Comparison of ENCODE assay signal across 10 mouse cellular contexts in the genomic region with DNA sequence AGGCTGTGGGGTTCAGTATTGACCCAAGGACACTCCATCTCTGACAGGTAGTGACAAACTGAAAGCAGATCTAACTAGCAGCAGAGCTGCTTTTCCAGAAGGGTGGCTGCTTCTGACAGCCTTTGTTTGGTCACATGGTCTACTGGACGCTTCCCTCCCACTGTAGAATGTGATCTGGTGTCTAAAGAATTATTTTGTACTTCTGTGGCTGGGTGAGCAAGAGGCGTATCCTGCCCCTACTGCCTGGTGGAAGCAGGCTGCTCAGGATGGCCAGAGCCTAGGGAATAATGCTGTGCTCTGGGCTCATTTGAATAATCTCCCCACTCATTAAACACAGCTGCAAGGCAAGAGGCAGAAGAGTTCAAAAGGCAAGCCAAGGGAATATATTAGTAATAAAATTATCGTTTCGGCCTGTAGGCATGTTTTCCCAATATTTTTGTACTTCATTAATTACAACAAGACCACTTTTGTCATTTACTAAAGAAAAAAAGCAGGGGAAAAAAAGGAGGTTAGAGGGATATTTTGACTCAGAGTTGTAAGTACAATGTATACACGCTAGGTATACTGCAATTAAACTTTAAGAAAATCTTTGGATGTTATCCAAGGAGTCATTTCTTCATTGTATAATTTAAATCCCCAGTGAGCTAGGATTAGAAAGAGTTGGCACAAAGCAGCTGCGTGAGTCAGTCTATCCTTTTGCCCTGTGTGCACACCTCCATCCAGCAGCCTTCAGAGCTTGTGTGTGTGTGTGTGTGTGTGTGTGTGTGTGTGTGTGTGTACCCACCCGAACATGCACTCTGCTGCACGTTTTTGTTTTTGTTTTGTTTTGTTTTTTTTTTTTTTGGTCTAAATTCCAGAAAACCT.
A peak's percentile ranks its signal among the peaks of the same experiment; 100 is the strongest.
DNase-seq lines count a peak whose midpoint lies in the region; ATAC-seq lines count a peak whose summit lies in the region.
"Had no signal": no experiment of that assay in that cellular context is flagged by ENCODE, and none has a peak within 500 bp of the region (broad histone marks: within the 10 kb centered on the region; RNA-seq: fewer than 3 reads in every experiment).

No protein-coding gene starts in this region.

- no peaks in the 10 kb centered on the region for H3K36me3 ChIP-seq in hindbrain, embryonic 15.5 days
- no peaks in the 10 kb centered on the region for H3K36me3 ChIP-seq in midbrain, embryonic 14.5 days (ENCODE audit: control insufficient read depth, insufficient read depth, low read length)

- peak overlapping the region; percentile 11; the same call in 1 of the 2 replicates for H3K4me2 ChIP-seq in hindbrain, embryonic 15.5 days
- H3K4me2 ChIP-seq in midbrain, embryonic 14.5 days (ENCODE audit: low read length), result peak overlapping the region; percentile 41

- 28% methylated on average over 8 of the region's 8 CpGs for WGBS in hindbrain, embryonic 15.5 days
- WGBS in midbrain, embryonic 14.5 days, result 8% methylated on average over 8 of the region's 8 CpGs

- H3K27me3 ChIP-seq in hindbrain, embryonic 15.5 days, result no peaks in the 10 kb centered on the region
- no peaks in the 10 kb centered on the region for H3K27me3 ChIP-seq in midbrain, embryonic 14.5 days (ENCODE audit: control insufficient read depth, insufficient read depth, low read length)

- ATAC-seq in frontal cortex, adult (ENCODE audit: low TSS enrichment), result peak; percentile 65
- peak; percentile 79 for ATAC-seq in hindbrain, embryonic 15.5 days (ENCODE audit: low FRiP score, low read depth)
- ATAC-seq in midbrain, embryonic 14.5 days (ENCODE audit: low FRiP score, low TSS enrichment), result peak; percentile 92
- no peak for ATAC-seq in activated CD4-positive, CD25-positive, alpha-beta regulatory T cell, adult 4 months

- H3K9ac ChIP-seq in hindbrain, embryonic 15.5 days, result 0 out of 2 replicates have a peak overlapping the region, but pooled peaks have one; percentile 4
- no peak overlapping the region; the same call in 1 of the 2 replicates for H3K9ac ChIP-seq in midbrain, embryonic 14.5 days (replicated peaks; ENCODE audit: low read length)

- no peak overlapping the region for H3K4me3 ChIP-seq in hindbrain, embryonic 15.5 days
- no peak overlapping the region for H3K4me3 ChIP-seq in midbrain, embryonic 14.5 days (replicated peaks; ENCODE audit: low read depth, low read length)

- no peaks in the 10 kb centered on the region for H3K9me3 ChIP-seq in hindbrain, embryonic 15.5 days
- H3K9me3 ChIP-seq in midbrain, embryonic 14.5 days (ENCODE audit: control insufficient read depth, low read length), result no peaks in the 10 kb centered on the region

- H3K4me1 ChIP-seq in hindbrain, embryonic 15.5 days (replicated peaks), result peaks cover 17% of the 10 kb centered on the region
- H3K4me1 ChIP-seq in midbrain, embryonic 14.5 days (ENCODE audit: control insufficient read depth, insufficient read depth, low read length), result peaks cover 25% of the 10 kb centered on the region

- peak overlapping the region; percentile 58 for H3K27ac ChIP-seq in hindbrain, embryonic 15.5 days (replicated peaks)
- peak overlapping the region; percentile 77 for H3K27ac ChIP-seq in midbrain, embryonic 14.5 days (replicated peaks; ENCODE audit: low read depth, low read length)

- DNase-seq in frontal cortex, postnatal 25 days (ENCODE audit: low spot score in 2 of 2), result no peak
- DNase-seq in embryo, embryonic 10.5 days (ENCODE audit: low spot score), result peak; percentile 15
- DNase-seq in midbrain, embryonic 14.5 days, result peak; percentile 81
- no peak for DNase-seq in layer of hippocampus, postnatal 10 days (ENCODE audit: low spot score in 2 of 2)
- no peak for DNase-seq in layer of hippocampus, adult 18-20 months (ENCODE audit: low spot score in 2 of 2)
- DNase-seq: cerebellum, adult 9-11 months; gastrocnemius, postnatal 14 days had no signal

Comparison
In these comparisons a context has a peak if more than half of its experiments do, and no peak if none do; other contexts are left out.
1. DNase-seq: peak in embryo, embryonic 10.5 days (single experiment) and midbrain, embryonic 14.5 days (single experiment); none in frontal cortex, postnatal 25 days (0 of 2), layer of hippocampus, postnatal 10 days (0 of 2) and layer of hippocampus, adult 18-20 months (0 of 2).